Mouse (Mus musculus) neural tube, embryonic 13.5 days (tissue): ENCODE measurements around the gene Ttll5. TPM values are rescaled to one million over a fixed set of nuclear protein-coding genes. Genes with fewer than 3 reads are reported as not detected.
A peak's percentile ranks its signal among the peaks of the same experiment; 100 is the strongest.

Experiments
- ATAC-seq: fragments of 200-750 bp; cut with Nextera tagmentation; 2 replicates; pipeline ENCODE4 v1.8.0; 2017; ENCODE audit warnings: low read depth, mild to moderate bottlenecking, moderate TSS enrichment, moderate library complexity
- H3K27ac ChIP-seq: fragments of 300-500 bp; sonication (generic); replicated peaks from 2 replicates; pipeline ENCODE4 v1.5.1; 2015; ENCODE audit warnings: moderate library complexity, mild to moderate bottlenecking, inconsistent platforms
- H3K27me3 ChIP-seq: fragments of 300-500 bp; sonication (generic); 2 replicates; pipeline ENCODE4 v1.6.1; 2015; ENCODE audit warnings: mild to moderate bottlenecking, inconsistent platforms
- H3K36me3 ChIP-seq: fragments of 300-500 bp; sonication (generic); 2 replicates; pipeline ENCODE4 v1.6.1; 2015; ENCODE audit warnings: mild to moderate bottlenecking, inconsistent platforms
- H3K4me1 ChIP-seq: fragments of 300-500 bp; sonication (generic); replicated peaks from 2 replicates; pipeline ENCODE4 v1.6.1; 2015; ENCODE audit warnings: inconsistent platforms
- H3K4me2 ChIP-seq: fragments of 300-500 bp; sonication (generic); 2 replicates; pipeline ENCODE4 v1.6.1; 2015; ENCODE audit warnings: inconsistent platforms, mild to moderate bottlenecking, moderate library complexity
- H3K4me3 ChIP-seq: fragments of 300-500 bp; sonication (generic); 2 replicates; pipeline ENCODE4 v1.5.1; 2015; ENCODE audit warnings: mild to moderate bottlenecking, inconsistent platforms
- H3K9ac ChIP-seq: fragments of 300-500 bp; sonication (generic); 2 replicates; pipeline ENCODE4 v1.6.1; 2015; ENCODE audit warnings: moderate library complexity, mild to moderate bottlenecking, inconsistent platforms
- H3K9me3 ChIP-seq: fragments of 300-500 bp; sonication (generic); 2 replicates; pipeline ENCODE4 v1.6.1; 2016; ENCODE audit warnings: inconsistent platforms
- WGBS: fragments of 180-500 bp; shearing (Covaris S2); methylation state at CpG from one replicate; pipeline ENCODE4 v1.1.7; 2015; 5-methylcytosine and 5-hydroxymethylcytosine counted together
- polyA plus RNA-seq: library from polyadenylated mRNA; unstranded; fragments of >200 nt; fragmentation: Nextera tagmentation; extraction: Ambion mirVana; gene quantifications from 2 replicates; pipeline ENCODE4 v1.2.1, GENCODE M21; 2015

Gene Ttll5
- polyA plus RNA-seq, 1 experiment from 2014 or later, result 15.1 TPM

DNA sequence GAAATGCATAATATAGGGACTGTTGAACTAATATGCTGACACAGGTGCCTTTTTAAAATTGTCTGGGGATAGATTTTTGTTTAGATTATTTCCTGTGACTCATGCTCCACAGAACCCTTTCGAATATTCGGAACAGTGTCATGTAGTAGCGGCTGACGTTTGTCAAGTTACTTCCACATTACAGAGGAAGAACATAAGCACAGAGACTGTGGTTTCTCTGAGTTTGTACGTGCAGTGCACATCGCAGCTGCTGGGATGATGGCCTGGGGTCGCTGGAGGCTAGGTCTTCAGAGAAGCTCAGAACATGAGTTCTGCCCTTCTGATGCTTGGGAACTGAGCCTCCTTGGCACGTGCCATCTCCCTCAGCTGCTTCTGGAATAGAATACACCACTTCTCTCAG is 222.9 kb downstream of the Ttll5 start:
- no peaks in the 10 kb centered on the region for H3K27me3 ChIP-seq
- H3K9me3 ChIP-seq, result peaks cover 11% of the 10 kb centered on the region
- H3K4me1 ChIP-seq, result 0 out of 2 replicates have a peak, but pooled peaks cover 3% of the 10 kb centered on the region
- H3K27ac ChIP-seq, result no peak overlapping the region
- H3K9ac ChIP-seq, result no peak overlapping the region
- no peak overlapping the region for H3K4me3 ChIP-seq
- H3K4me2 ChIP-seq, result no peak overlapping the region
- no peak for ATAC-seq
- WGBS, result 87% methylated on average over 8 of the region's 8 CpGs
- peaks cover 11% of the 10 kb centered on the region; the same call in 1 of the 2 replicates for H3K36me3 ChIP-seq

DNA sequence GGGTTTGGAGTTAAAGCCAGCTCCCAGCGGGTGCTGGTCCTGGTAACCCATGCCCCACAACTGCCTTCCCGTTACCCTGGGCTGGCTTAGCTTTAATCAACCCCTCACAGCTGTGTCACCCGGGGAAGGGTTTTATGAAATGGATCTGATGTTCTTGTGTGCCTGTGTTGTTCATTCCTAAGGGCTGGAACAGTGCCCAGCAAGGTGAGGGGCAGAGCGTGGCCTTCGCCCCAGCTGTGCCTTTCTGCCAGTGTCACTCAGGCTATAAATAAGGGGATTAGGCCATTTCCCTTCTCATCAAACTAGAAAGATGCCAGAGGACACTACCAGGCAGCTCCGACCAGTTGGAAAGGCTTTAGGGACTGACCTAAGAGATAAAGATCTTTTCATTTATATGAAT is 225.4 kb downstream of the Ttll5 start:
- no peaks in the 10 kb centered on the region for H3K36me3 ChIP-seq
- no peak overlapping the region for H3K4me2 ChIP-seq
- 70% methylated on average over 6 of the region's 6 CpGs for WGBS
- no peaks in the 10 kb centered on the region for H3K27me3 ChIP-seq
- H3K9ac ChIP-seq, result no peak overlapping the region
- no peaks in the 10 kb centered on the region for H3K9me3 ChIP-seq
- ATAC-seq, result no peak
- no peak overlapping the region for H3K27ac ChIP-seq
- H3K4me1 ChIP-seq, result 0 out of 2 replicates have a peak, but pooled peaks cover 3% of the 10 kb centered on the region
- no peak overlapping the region for H3K4me3 ChIP-seq

DNA sequence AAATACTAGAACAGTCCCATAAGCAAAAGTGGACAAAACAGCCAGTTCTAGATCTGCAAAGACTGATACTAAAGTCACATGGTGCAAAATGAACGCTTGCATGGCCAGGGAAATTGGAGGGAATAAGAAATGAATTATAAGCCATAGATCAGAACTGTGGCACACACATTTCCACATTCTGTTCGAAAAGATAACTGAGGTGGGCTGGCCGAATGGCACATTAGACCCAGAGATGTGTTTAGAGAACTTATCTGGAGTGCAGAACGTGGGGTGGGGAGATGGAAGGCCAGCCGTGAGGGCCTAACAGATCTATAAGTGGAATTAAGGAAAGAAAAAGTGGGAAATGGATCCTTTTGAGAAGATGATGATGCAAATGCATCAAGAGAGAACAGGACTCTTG is 227.0 kb downstream of the Ttll5 start:
- H3K27me3 ChIP-seq, result no peaks in the 10 kb centered on the region
- WGBS, result 90% methylated on average over 5 of the region's 5 CpGs
- 0 out of 2 replicates have a peak, but pooled peaks cover 3% of the 10 kb centered on the region for H3K4me1 ChIP-seq
- H3K9ac ChIP-seq, result no peak overlapping the region
- H3K4me3 ChIP-seq, result no peak overlapping the region
- H3K36me3 ChIP-seq, result no peaks in the 10 kb centered on the region
- H3K9me3 ChIP-seq, result no peaks in the 10 kb centered on the region
- H3K4me2 ChIP-seq, result no peak overlapping the region
- ATAC-seq, result no peak
- no peak overlapping the region for H3K27ac ChIP-seq

DNA sequence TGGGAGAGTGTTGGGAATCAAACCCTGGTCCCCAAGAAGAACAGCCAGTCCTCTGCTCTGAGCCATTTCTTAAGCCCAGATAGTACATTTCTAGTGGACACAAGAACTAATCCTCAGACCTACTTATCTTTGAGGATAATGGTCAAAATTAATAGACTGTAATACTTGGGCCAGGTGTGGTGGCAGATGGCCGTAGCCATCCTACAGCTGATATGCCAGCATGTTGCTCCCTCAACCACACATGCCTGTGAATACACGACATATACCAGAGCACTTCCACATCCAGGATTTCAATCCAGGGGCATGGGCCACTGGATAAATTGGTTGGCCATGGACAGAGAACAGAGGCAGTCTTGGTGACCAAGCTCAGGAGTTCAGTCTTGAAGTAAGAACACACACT is 230.8 kb downstream of the Ttll5 start:
- no peaks in the 10 kb centered on the region for H3K27me3 ChIP-seq
- whole genome bisulfite sequencing, result 83% methylated on average over 2 of the region's 2 CpGs
- H3K27ac ChIP-seq, result no peak overlapping the region
- no peak overlapping the region for H3K9ac ChIP-seq
- no peaks in the 10 kb centered on the region for H3K9me3 ChIP-seq
- H3K4me1 ChIP-seq, result no peaks in the 10 kb centered on the region
- ATAC-seq, result no peak
- H3K4me3 ChIP-seq, result no peak overlapping the region
- H3K4me2 ChIP-seq, result no peak overlapping the region
- 0 out of 2 replicates have a peak, but pooled peaks cover 8% of the 10 kb centered on the region for H3K36me3 ChIP-seq

DNA sequence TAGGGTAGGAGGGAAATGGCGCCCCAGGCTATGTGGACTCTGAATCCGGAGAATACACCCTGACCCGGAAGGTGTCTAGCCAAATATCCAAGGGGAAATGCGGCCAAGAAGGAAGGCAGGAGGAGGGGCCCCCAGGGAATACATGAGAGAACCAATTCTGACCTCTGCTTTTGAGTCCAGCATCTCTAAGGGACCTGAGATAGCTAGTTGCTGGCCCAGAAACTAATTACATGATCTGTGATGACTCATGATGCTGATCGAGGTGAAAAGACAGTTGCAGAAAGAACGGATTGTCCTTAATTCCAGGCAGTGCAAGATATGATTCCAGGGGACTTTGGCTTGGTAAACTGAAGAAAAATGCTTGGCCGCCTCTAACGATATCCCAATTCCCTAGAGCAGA is 232.5 kb downstream of the Ttll5 start:
- H3K9me3 ChIP-seq, result no peaks in the 10 kb centered on the region
- 90% methylated on average over 8 of the region's 8 CpGs for WGBS
- 0 out of 2 replicates have a peak, but pooled peaks cover 13% of the 10 kb centered on the region for H3K36me3 ChIP-seq

DNA sequence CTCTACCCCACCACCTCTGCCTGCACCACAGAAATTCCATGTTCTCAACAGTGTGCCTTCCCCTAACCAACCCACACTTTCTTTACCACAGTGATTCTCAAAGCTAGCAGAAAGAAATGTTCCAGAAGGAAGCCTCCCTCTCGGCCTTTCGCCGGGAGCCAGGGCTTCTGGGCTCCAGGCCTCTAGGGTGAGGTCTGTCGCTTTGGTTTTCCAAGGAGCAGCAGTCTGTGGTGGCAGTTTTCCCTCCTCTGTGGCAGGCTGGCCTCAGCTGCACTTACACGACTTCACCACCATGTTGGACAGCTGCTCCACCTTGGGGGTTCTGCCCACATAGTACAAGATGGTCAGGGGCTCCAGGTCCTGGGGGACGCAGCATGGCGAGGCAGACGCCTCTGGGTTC is 233.1 kb downstream of the Ttll5 start:
- no peaks in the 10 kb centered on the region for H3K9me3 ChIP-seq
- H3K4me1 ChIP-seq, result no peaks in the 10 kb centered on the region
- H3K4me2 ChIP-seq, result no peak overlapping the region
- no peak overlapping the region for H3K4me3 ChIP-seq
- whole genome bisulfite sequencing, result 83% methylated on average over 8 of the region's 8 CpGs
- no peak for ATAC-seq
- no peak overlapping the region for H3K9ac ChIP-seq
- no peak overlapping the region for H3K27ac ChIP-seq
- 0 out of 2 replicates have a peak, but pooled peaks cover 16% of the 10 kb centered on the region for H3K36me3 ChIP-seq
- H3K27me3 ChIP-seq, result no peaks in the 10 kb centered on the region

More for the DNA sequence above, 232.5 kb downstream of the Ttll5 start:
- no peak overlapping the region for H3K4me3 ChIP-seq
- H3K9ac ChIP-seq, result no peak overlapping the region
- no peak for ATAC-seq
- H3K27me3 ChIP-seq, result no peaks in the 10 kb centered on the region
- H3K4me1 ChIP-seq, result no peaks in the 10 kb centered on the region
- H3K27ac ChIP-seq, result no peak overlapping the region
- H3K4me2 ChIP-seq, result no peak overlapping the region

DNA sequence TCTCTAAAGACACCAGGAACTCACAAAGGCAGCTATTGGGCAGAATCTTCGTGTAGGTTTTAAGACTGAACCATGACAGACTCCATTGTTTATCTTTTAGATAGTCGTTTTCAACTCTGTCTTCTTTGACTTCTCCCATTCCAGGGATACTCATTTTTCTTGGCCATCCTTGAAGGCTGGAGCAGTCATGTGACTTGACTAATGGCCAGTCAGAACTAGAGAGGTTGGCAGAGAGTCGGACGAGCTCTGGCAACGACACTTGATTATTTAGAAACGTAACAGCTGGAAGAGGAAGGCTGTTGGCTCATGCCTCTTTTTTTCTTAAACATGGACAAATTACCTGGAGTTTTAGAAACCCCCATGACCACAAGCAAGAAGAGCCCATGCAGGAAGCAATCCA is 234.9 kb downstream of the Ttll5 start:
- Histone ChIP-seq H3K4me2 (no peak overlapping the region), H3K27me3 (no peaks in the 10 kb centered on the region), H3K36me3 (peaks cover 22% of the 10 kb centered on the region; the same call in 1 of the 2 replicates), H3K9ac (no peak overlapping the region), H3K4me1 (no peaks in the 10 kb centered on the region), H3K4me3 (no peak overlapping the region), H3K27ac (no peak overlapping the region), H3K9me3 (no peaks in the 10 kb centered on the region)
- no peak for ATAC-seq
- 85% methylated on average over 6 of the region's 6 CpGs for WGBS

DNA sequence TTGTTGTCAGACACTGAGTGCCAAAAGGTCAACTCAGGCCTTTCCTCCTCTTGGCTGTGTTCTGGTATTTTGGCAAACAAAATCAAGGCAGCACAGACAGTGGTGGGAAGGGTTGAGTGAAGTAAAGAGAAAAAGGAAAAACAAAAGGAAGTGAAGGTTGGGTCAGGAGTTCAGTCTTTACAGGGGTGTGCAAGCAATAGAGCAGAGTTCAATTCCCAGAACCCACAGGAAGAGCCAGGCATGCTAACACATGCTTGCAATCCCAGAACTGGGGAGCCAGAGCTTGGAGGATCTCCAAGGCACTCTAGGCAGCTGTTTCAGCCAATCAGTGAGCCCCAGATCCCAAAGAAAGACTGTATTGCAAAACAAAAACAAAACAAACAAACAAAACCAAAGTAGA is 240.3 kb downstream of the Ttll5 start:
- Histone ChIP-seq H3K36me3 (peaks cover 17% of the 10 kb centered on the region; the same call in 1 of the 2 replicates), H3K4me2 (no peak overlapping the region), H3K4me1 (no peaks in the 10 kb centered on the region), H3K9me3 (no peaks in the 10 kb centered on the region), H3K27me3 (no peaks in the 10 kb centered on the region), H3K4me3 (no peak overlapping the region), H3K9ac (no peak overlapping the region), H3K27ac (no peak overlapping the region)
- no peak for ATAC-seq

DNA sequence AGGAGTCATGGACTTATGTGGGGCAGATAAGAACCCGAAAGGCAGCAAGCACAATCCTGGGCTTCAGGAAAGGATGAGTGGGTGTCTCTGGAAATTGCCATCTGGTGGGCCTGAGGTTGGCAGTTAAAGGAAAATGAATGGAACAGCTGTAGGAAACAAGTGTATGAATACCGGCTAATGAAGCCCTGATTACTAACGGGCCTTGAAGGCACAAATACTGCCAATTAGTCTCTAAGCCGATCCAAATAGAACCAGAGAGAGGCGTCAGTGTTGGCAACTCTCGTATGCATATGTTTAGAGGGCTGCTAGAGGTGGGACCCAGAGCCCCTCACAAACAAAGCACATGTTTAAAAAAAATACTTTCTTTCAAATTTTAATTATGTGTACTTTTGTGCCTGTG is 247.0 kb downstream of the Ttll5 start:
- Histone ChIP-seq H3K9ac (no peak overlapping the region), H3K9me3 (no peaks in the 10 kb centered on the region), H3K4me1 (peaks cover 10% of the 10 kb centered on the region), H3K27me3 (no peaks in the 10 kb centered on the region), H3K4me3 (no peak overlapping the region), H3K4me2 (no peak overlapping the region), H3K36me3 (0 out of 2 replicates have a peak, but pooled peaks cover 1% of the 10 kb centered on the region), H3K27ac (no peak overlapping the region; the same call in 1 of the 2 replicates)
- no peak for ATAC-seq
- 57% methylated on average over 6 of the region's 6 CpGs for WGBS

DNA sequence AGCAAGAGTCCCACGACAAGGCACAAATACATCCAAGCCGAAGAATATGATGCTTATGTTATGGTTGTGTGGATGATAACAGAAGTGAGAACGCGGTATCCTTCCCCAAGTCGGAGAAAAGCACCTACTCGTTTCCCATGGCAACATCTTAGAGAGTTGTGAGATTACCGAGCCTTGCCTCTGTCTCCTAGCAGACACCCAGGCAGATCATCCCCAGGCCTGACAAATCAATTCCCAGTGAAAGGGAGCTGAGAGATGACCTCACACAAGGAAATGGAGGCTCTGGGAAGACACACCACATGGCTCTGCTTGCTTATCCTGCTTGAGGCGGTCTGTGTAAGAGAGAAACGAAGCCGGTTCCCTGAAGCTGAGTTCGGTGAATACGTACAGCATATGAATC is 250.2 kb downstream of the Ttll5 start:
- Histone ChIP-seq H3K27me3 (0 out of 2 replicates have a peak, but pooled peaks cover 8% of the 10 kb centered on the region), H3K4me2 (no peak overlapping the region), H3K36me3 (no peaks in the 10 kb centered on the region), H3K27ac (no peak overlapping the region), H3K4me1 (peaks cover 38% of the 10 kb centered on the region), H3K9ac (no peak overlapping the region), H3K4me3 (no peak overlapping the region), H3K9me3 (no peaks in the 10 kb centered on the region)
- no peak for ATAC-seq
- WGBS, result 84% methylated on average over 12 of the region's 12 CpGs

DNA sequence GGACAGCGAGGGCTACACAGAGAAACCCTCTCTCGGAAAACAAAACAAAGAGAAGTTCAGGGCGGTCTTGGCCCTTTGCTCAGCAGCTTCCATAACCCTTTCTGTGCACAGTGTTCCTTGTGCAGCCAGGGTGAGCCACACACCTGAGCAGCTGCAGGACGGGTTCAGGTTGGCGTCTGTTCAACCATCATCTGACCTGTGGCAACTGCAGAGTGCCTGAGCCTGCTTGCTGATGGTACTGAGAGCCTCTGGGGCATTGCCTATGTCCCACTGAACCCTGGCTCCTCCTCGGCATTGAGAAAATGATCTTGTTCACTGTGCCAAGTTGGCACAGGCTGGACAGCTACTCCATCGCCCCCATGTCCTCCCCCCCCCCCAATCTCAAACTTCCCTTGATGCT is 250.9 kb downstream of the Ttll5 start:
- Histone ChIP-seq H3K9me3 (no peaks in the 10 kb centered on the region), H3K9ac (no peak overlapping the region), H3K4me3 (no peak overlapping the region), H3K27ac (no peak overlapping the region), H3K27me3 (peaks cover 11% of the 10 kb centered on the region; the same call in 1 of the 2 replicates), H3K4me2 (peak overlapping the region; percentile 86; the same call in 1 of the 2 replicates), H3K36me3 (no peaks in the 10 kb centered on the region), H3K4me1 (peaks cover 38% of the 10 kb centered on the region)
- WGBS, result 84% methylated on average over 7 of the region's 7 CpGs
- no peak for ATAC-seq

DNA sequence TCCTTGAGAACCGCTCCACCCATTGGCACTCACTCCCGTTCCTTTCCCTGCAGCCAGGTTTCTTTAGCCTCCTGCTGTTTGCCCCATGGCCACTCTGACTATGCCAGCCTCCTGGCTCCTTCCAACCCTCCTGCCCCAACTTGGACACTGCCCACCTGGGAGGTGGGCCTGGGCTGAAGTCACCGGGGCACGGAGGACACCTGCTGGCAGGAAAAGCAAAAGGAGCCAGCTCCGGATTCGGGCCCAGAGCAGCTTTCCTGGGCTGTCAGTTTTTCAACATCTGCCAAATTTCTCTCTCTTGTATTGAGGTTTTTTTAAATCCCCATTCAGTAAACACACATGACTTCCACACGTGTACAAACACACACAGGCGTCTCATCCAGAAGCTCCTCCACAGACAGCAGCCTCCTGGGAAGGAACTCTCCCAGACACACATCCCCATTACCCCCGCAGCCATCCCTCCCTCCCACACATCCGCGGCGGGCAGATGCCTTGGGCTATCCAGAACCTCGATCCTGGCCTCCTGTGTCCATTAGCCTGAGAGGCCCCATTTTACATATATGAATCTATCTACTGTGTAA is 252.0 kb downstream of the Ttll5 start:
- Histone ChIP-seq H3K27ac (no peak overlapping the region), H3K27me3 (peaks cover 21% of the 10 kb centered on the region), H3K36me3 (no peaks in the 10 kb centered on the region), H3K9me3 (no peaks in the 10 kb centered on the region), H3K4me3 (peak overlapping the region; percentile 55), H3K9ac (peak overlapping the region; percentile 55; the same call in 1 of the 2 replicates), H3K4me2 (peak overlapping the region; percentile 86), H3K4me1 (peaks cover 38% of the 10 kb centered on the region)
- no peak for ATAC-seq
- WGBS, result 7% methylated on average over 13 of the region's 13 CpGs

DNA sequence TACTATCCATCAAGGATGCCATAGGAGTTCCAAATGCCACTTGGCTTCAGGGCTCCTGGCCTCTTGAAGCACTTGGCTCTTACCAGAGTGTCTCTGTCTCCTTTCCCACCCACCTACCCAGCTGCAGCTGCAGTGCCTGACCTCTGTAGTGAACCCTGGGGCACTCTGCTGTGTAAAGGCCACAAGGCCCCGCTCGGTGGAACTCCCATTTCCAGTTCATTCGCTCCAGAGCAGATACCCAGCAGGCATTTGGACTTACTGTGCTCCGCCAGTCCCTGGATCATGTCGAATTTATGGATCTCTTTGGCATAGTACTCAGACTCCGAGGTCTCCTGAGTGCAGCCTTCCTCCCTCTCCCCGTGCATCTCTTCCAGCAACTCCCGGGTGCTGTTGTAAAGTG is 252.9 kb downstream of the Ttll5 start:
- WGBS, result 10% methylated on average over 8 of the region's 8 CpGs
- Histone ChIP-seq H3K27me3 (peaks cover 22% of the 10 kb centered on the region), H3K36me3 (no peaks in the 10 kb centered on the region), H3K27ac (no peak overlapping the region; the same call in 1 of the 2 replicates), H3K4me3 (peak overlapping the region; percentile 55), H3K4me2 (peak overlapping the region; percentile 86), H3K4me1 (peaks cover 42% of the 10 kb centered on the region), H3K9ac (peak overlapping the region; percentile 73), H3K9me3 (no peaks in the 10 kb centered on the region)
- ATAC-seq, result no peak
